Mouse (Mus musculus): ENCODE data around the gene Ttpal. TPM values are rescaled to one million over a fixed set of nuclear protein-coding genes. Genes with fewer than 3 reads are reported as not detected.
"Not testable (repeated sequence)": the region's sequence is repeated elsewhere in the genome, so short reads cannot be mapped to it uniquely, and the experiment has no call there.

The Ttpal gene
- polyA plus RNA-seq, 1 experiment from 2014 or later, result 10.4 TPM

DNA sequence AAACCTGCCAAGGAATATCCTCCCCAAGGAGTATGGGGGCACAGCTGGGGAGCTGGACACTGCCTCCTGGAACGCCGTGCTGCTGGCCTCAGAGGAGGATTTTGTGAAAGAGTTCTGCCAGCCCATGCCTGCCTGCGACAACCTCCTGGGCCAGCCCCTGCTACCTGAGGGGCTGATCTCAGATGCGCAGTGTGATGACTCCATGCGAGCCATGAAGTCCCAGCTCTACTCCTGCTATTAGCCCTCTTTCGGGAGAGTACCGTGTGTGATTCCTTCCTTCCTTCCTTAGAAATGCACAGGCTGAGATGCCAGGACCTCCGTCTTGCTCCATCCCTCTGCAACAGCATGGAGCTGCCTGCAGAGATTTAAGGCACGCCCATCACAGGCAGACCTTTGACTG is 13.3 kb downstream of the Ttpal start:
- ATAC-seq, result no peak
- Histone ChIP-seq H3K27me3 (replicated peaks; ENCODE audit: control insufficient read depth, insufficient read depth, low read length) (no peaks in the 10 kb centered on the region), H3K4me2 (replicated peaks; ENCODE audit: low read depth) (no peak overlapping the region), H3K9ac (ENCODE audit: low read depth, low read length) (no peak overlapping the region), H3K36me3 (ENCODE audit: control insufficient read depth, insufficient read depth) (peaks cover 72% of the 10 kb centered on the region), H3K4me1 (replicated peaks; ENCODE audit: control insufficient read depth, insufficient read depth, low read length) (0 out of 2 replicates have a peak, but pooled peaks cover 4% of the 10 kb centered on the region), H3K9me3 (ENCODE audit: control insufficient read depth) (no peaks in the 10 kb centered on the region), H3K27ac (ENCODE audit: low read depth, low read length) (no peak overlapping the region; the same call in 1 of the 2 replicates), H3K4me3 (ENCODE audit: low read depth, low read length) (no peak overlapping the region)
- WGBS, result 77% methylated on average over 9 of the region's 9 CpGs
- TF ChIP-seq CTCF (IDR thresholded peaks at IDR 0.05; ENCODE audit: low read depth), result no peak

- Histone ChIP-seq H3K4me1 (replicated peaks; ENCODE audit: control insufficient read depth, insufficient read depth, low read length) (0 out of 2 replicates have a peak, but pooled peaks cover 4% of the 10 kb centered on the region), H3K4me3 (ENCODE audit: low read depth, low read length) (no peak overlapping the region), H3K9ac (ENCODE audit: low read depth, low read length) (no peak overlapping the region), H3K4me2 (replicated peaks; ENCODE audit: low read depth) (no peak overlapping the region), H3K36me3 (ENCODE audit: control insufficient read depth, insufficient read depth) (peaks cover 75% of the 10 kb centered on the region), H3K27me3 (replicated peaks; ENCODE audit: control insufficient read depth, insufficient read depth, low read length) (no peaks in the 10 kb centered on the region), H3K27ac (ENCODE audit: low read depth, low read length) (peak overlapping the region; percentile 12; the same call in 1 of the 2 replicates), H3K9me3 (ENCODE audit: control insufficient read depth) (no peaks in the 10 kb centered on the region)
- ATAC-seq, result no peak
- 86% methylated on average over 4 of the region's 4 CpGs for WGBS
- TF ChIP-seq CTCF (IDR thresholded peaks at IDR 0.05; ENCODE audit: low read depth), result no peak
Measured at GRCm38 (mm10) chr2:163615906-163616651, 14.0 kb downstream of the Ttpal start.

GRCm38 (mm10) chr2:163616652-163617227 is 14.6 kb downstream of the Ttpal start:
- H3K9me3 ChIP-seq (ENCODE audit: control insufficient read depth), result no peaks in the 10 kb centered on the region
- 0 out of 2 replicates have a peak, but pooled peaks cover 1% of the 10 kb centered on the region for H3K4me1 ChIP-seq (replicated peaks; ENCODE audit: control insufficient read depth, insufficient read depth, low read length)
- no peak for TF ChIP-seq CTCF (IDR thresholded peaks at IDR 0.05; ENCODE audit: low read depth)
- H3K4me2 ChIP-seq (replicated peaks; ENCODE audit: low read depth), result no peak overlapping the region
- H3K27me3 ChIP-seq (replicated peaks; ENCODE audit: control insufficient read depth, insufficient read depth, low read length), result no peaks in the 10 kb centered on the region
- peak; percentile 40; the same call in 1 of the 2 replicates for ATAC-seq
- H3K27ac ChIP-seq (ENCODE audit: low read depth, low read length), result peak overlapping the region; percentile 12; the same call in 1 of the 2 replicates
- WGBS, result 67% methylated on average over 3 of the region's 3 CpGs
- no peak overlapping the region for H3K9ac ChIP-seq (ENCODE audit: low read depth, low read length)
- H3K36me3 ChIP-seq (ENCODE audit: control insufficient read depth, insufficient read depth), result peaks cover 77% of the 10 kb centered on the region
- no peak overlapping the region for H3K4me3 ChIP-seq (ENCODE audit: low read depth, low read length)

GRCm38 (mm10) chr2:163617232-163617863 is 15.2 kb downstream of the Ttpal start:
- peaks cover 71% of the 10 kb centered on the region for H3K36me3 ChIP-seq (ENCODE audit: control insufficient read depth, insufficient read depth)
- H3K4me1 ChIP-seq (replicated peaks; ENCODE audit: control insufficient read depth, insufficient read depth, low read length), result no peaks in the 10 kb centered on the region
- no peaks in the 10 kb centered on the region for H3K9me3 ChIP-seq (ENCODE audit: control insufficient read depth)
- no peak overlapping the region for H3K9ac ChIP-seq (ENCODE audit: low read depth, low read length)
- H3K27ac ChIP-seq (ENCODE audit: low read depth, low read length), result no peak overlapping the region
- H3K4me3 ChIP-seq (ENCODE audit: low read depth, low read length), result no peak overlapping the region
- no peaks in the 10 kb centered on the region for H3K27me3 ChIP-seq (replicated peaks; ENCODE audit: control insufficient read depth, insufficient read depth, low read length)
- H3K4me2 ChIP-seq (replicated peaks; ENCODE audit: low read depth), result no peak overlapping the region
- WGBS, result 79% methylated on average over 3 of the region's 3 CpGs
- TF ChIP-seq CTCF (IDR thresholded peaks at IDR 0.05; ENCODE audit: low read depth), result no peak
- ATAC-seq, result no peak

GRCm38 (mm10) chr2:163617874-163618273 is 15.8 kb downstream of the Ttpal start:
- no peak for TF ChIP-seq CTCF (IDR thresholded peaks at IDR 0.05; ENCODE audit: low read depth)
- Histone ChIP-seq H3K4me2 (replicated peaks; ENCODE audit: low read depth) (no peak overlapping the region), H3K9ac (ENCODE audit: low read depth, low read length) (no peak overlapping the region), H3K27me3 (replicated peaks; ENCODE audit: control insufficient read depth, insufficient read depth, low read length) (no peaks in the 10 kb centered on the region), H3K36me3 (ENCODE audit: control insufficient read depth, insufficient read depth) (peaks cover 71% of the 10 kb centered on the region), H3K4me3 (ENCODE audit: low read depth, low read length) (no peak overlapping the region), H3K27ac (ENCODE audit: low read depth, low read length) (peak overlapping the region; percentile 16; the same call in 1 of the 2 replicates), H3K9me3 (ENCODE audit: control insufficient read depth) (no peaks in the 10 kb centered on the region), H3K4me1 (replicated peaks; ENCODE audit: control insufficient read depth, insufficient read depth, low read length) (no peaks in the 10 kb centered on the region)
- 89% methylated on average over 4 of the region's 4 CpGs for WGBS
- ATAC-seq, result no peak

DNA sequence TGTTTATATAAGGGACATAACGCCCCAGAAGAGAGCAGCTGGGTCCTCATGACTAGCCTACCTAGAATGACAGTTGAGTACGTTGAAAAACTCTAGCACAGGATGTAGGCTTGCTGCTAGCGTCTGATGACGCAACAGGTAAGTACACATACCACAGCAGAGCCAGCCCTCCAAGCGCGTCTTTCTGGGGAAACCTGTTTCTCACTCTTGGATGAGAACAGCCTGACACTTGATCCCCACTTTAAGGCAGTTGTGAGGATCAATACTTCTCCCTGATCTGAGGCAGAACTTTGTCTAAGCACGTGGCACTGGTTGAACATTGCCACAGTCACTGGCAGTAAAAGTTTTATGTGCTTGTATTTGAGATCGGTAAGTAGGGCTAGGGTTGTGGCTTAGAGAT is 18.3 kb downstream of the Ttpal start:
- 44% methylated on average over 8 of the region's 8 CpGs for WGBS
- H3K9ac ChIP-seq (ENCODE audit: low read depth, low read length), result no peak overlapping the region
- peak overlapping the region; percentile 10 for H3K27ac ChIP-seq (ENCODE audit: low read depth, low read length)
- no peak for TF ChIP-seq CTCF (IDR thresholded peaks at IDR 0.05; ENCODE audit: low read depth)
- peaks cover 66% of the 10 kb centered on the region for H3K36me3 ChIP-seq (ENCODE audit: control insufficient read depth, insufficient read depth)
- H3K4me1 ChIP-seq (replicated peaks; ENCODE audit: control insufficient read depth, insufficient read depth, low read length), result no peaks in the 10 kb centered on the region
- ATAC-seq, result peak; percentile 67
- no peak overlapping the region for H3K4me3 ChIP-seq (ENCODE audit: low read depth, low read length)
- H3K4me2 ChIP-seq (replicated peaks; ENCODE audit: low read depth), result no peak overlapping the region
- H3K27me3 ChIP-seq (replicated peaks; ENCODE audit: control insufficient read depth, insufficient read depth, low read length), result no peaks in the 10 kb centered on the region
- no peaks in the 10 kb centered on the region for H3K9me3 ChIP-seq (ENCODE audit: control insufficient read depth)

DNA sequence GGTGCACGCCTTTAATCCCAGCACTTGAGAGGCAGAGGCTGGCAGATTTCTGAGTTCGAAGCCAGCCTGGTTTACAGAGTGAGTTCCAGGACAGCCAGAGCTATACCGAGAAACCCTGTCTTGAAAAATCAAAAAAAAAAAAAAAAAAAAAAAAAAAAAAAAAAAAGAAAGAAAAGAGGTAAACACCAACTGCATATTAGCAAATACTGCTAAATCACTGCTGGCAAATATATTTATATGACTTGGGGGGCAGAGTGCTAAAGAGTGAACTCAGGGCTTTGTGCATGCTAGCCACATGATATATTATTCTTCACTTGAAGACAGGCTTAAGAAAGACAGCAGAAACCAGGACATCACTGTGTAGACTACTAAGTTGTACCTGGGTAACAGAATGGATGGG is 19.3 kb downstream of the Ttpal start:
- H3K4me2 ChIP-seq (replicated peaks; ENCODE audit: low read depth); ATAC-seq; H3K4me1 ChIP-seq (replicated peaks; ENCODE audit: control insufficient read depth, insufficient read depth, low read length); H3K27me3 ChIP-seq (replicated peaks; ENCODE audit: control insufficient read depth, insufficient read depth, low read length); H3K4me3 ChIP-seq (ENCODE audit: low read depth, low read length); H3K27ac ChIP-seq (ENCODE audit: low read depth, low read length); H3K9me3 ChIP-seq (ENCODE audit: control insufficient read depth); H3K9ac ChIP-seq (ENCODE audit: low read depth, low read length): not testable (repeated sequence)
- WGBS, result 88% methylated on average over 3 of the region's 3 CpGs
- H3K36me3 ChIP-seq (ENCODE audit: control insufficient read depth, insufficient read depth), result peaks cover 71% of the 10 kb centered on the region

All from intestine, postnatal 0 days (tissue).